Mouse (Mus musculus) heart, embryonic 13.5 days (tissue): ENCODE data around the gene Acox2. TPM values are rescaled to one million over a fixed set of nuclear protein-coding genes. Genes with fewer than 3 reads are reported as not detected.

ENCODE experiments used
- ATAC-seq: fragments of 200-750 bp; cut with Nextera tagmentation; 2 replicates; pipeline ENCODE4 v1.8.0; 2017; ENCODE audit warnings: moderate TSS enrichment; ENCODE audit not compliant: insufficient number of reproducible peaks, low FRiP score, low TSS enrichment; ENCODE audit errors: extremely low read depth
- H3K27ac ChIP-seq: fragments of 300-500 bp; sonication (generic); replicated peaks from 2 replicates; pipeline ENCODE4 v1.5.1; 2015; ENCODE audit warnings: moderate library complexity, mild to moderate bottlenecking, inconsistent platforms
- H3K27me3 ChIP-seq: fragments of 300-500 bp; sonication (generic); replicated peaks from 2 replicates; pipeline ENCODE4 v1.6.1; 2015; ENCODE audit warnings: mild to moderate bottlenecking, inconsistent platforms
- H3K36me3 ChIP-seq: fragments of 300-500 bp; sonication (generic); 2 replicates; pipeline ENCODE4 v1.6.1; 2015; ENCODE audit warnings: mild to moderate bottlenecking, inconsistent platforms
- H3K4me1 ChIP-seq: fragments of 300-500 bp; sonication (generic); 2 replicates; pipeline ENCODE4 v1.6.1; 2015; ENCODE audit warnings: inconsistent platforms
- H3K4me2 ChIP-seq: fragments of 300-500 bp; sonication (generic); 2 replicates; pipeline ENCODE4 v1.6.1; 2015; ENCODE audit warnings: inconsistent platforms, mild to moderate bottlenecking, moderate library complexity
- H3K4me3 ChIP-seq: fragments of 300-500 bp; sonication (generic); 2 replicates; pipeline ENCODE4 v1.5.1; 2015; ENCODE audit warnings: moderate library complexity, mild to moderate bottlenecking, inconsistent platforms
- H3K9ac ChIP-seq: fragments of 300-500 bp; sonication (generic); 2 replicates; pipeline ENCODE4 v1.6.1; 2015; ENCODE audit warnings: inconsistent platforms, mild to moderate bottlenecking, moderate library complexity
- H3K9me3 ChIP-seq: fragments of 300-500 bp; sonication (generic); 2 replicates; pipeline ENCODE4 v1.6.1; 2016; ENCODE audit warnings: inconsistent platforms
- WGBS: fragments of 180-500 bp; shearing (Covaris S2); methylation state at CpG from one replicate; pipeline ENCODE4 v1.1.7; 2015; ENCODE audit warnings: mixed read lengths; 5-methylcytosine and 5-hydroxymethylcytosine counted together
- polyA plus RNA-seq: library from polyadenylated mRNA; unstranded; fragments of >200 nt; fragmentation: Nextera tagmentation; extraction: Ambion mirVana; gene quantifications from 2 replicates; pipeline ENCODE4 v1.2.1, GENCODE M21; 2015

Gene Acox2
- polyA plus RNA-seq, 1 experiment from 2014 or later = 0.11 TPM

- H3K4me1 ChIP-seq = no peaks in the 10 kb centered on the region
- H3K4me3 ChIP-seq = no peak overlapping the region
- no peaks in the 10 kb centered on the region for H3K27me3 ChIP-seq
- no peak overlapping the region for H3K9ac ChIP-seq
- WGBS = 88% methylated on average over 1 of the region's 1 CpGs
- no peak overlapping the region for H3K4me2 ChIP-seq
- no peak overlapping the region for H3K27ac ChIP-seq
- H3K36me3 ChIP-seq = no peaks in the 10 kb centered on the region
- no peak for ATAC-seq
- no peaks in the 10 kb centered on the region for H3K9me3 ChIP-seq
Observed at GRCm38 (mm10) chr14:8264378-8264777, 5.2 kb upstream of the Acox2 start.

DNA sequence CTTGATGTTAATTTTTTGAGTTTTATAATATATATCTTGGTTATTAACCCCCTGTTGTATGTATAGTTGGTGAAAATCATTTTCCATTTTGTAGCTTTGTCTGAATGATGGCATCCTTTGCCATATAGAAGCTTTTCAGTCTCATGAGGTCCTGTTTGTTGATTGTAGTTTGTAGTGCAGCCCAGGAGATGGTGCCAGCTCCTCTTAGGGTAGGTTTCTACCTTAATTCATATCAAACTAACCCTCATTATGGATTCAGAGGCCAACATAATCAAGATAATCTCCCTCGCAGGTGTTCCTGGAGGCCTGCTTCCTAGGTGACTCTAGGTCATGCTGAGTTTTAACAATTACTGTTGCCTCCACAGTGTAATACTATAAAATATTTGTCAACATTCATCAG is 3.1 kb upstream of the Acox2 start:
- ATAC-seq = no peak
- WGBS = 41% methylated on average over 1 of the region's 1 CpGs
- no peak overlapping the region for H3K9ac ChIP-seq

GRCm38 (mm10) chr14:8260214-8260613 is 1.1 kb upstream of the Acox2 start:
- Histone ChIP-seq H3K4me2 (no peak overlapping the region), H3K9ac (no peak overlapping the region), H3K9me3 (no peaks in the 10 kb centered on the region), H3K4me1 (no peaks in the 10 kb centered on the region), H3K4me3 (no peak overlapping the region), H3K27me3 (0 out of 2 replicates have a peak, but pooled peaks cover 3% of the 10 kb centered on the region), H3K36me3 (no peaks in the 10 kb centered on the region), H3K27ac (no peak overlapping the region)
- whole genome bisulfite sequencing = 73% methylated on average over 5 of the region's 5 CpGs
- ATAC-seq = no peak

More for the DNA sequence above, 3.1 kb upstream of the Acox2 start:
- Histone ChIP-seq H3K4me2 (no peak overlapping the region), H3K4me3 (no peak overlapping the region), H3K36me3 (no peaks in the 10 kb centered on the region), H3K4me1 (no peaks in the 10 kb centered on the region), H3K27ac (no peak overlapping the region), H3K9me3 (no peaks in the 10 kb centered on the region), H3K27me3 (no peaks in the 10 kb centered on the region)

DNA sequence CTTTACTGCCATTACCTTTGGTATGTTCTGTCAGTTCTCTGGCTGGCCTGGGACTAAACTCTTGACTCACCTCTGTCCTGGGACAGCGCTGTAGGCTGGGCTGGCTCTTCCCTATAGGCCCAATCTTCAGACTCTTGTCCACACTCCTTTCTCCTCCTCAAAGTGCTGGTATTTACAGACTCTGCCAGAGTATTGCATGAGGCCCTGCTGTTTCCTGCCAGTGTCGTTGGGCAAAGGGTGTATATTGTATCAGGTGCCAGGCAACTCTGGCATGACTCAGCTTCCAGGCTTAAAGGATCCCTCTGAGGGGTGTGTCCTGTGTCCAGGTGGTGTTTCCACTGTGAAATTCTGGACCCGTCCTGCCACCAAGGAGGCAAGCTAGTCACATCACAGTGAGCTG is 401 bp downstream of the Acox2 start:
- Histone ChIP-seq H3K27ac (no peak overlapping the region), H3K4me2 (no peak overlapping the region), H3K9ac (no peak overlapping the region), H3K9me3 (no peaks in the 10 kb centered on the region), H3K27me3 (0 out of 2 replicates have a peak, but pooled peaks cover 3% of the 10 kb centered on the region), H3K36me3 (no peaks in the 10 kb centered on the region), H3K4me3 (no peak overlapping the region), H3K4me1 (no peaks in the 10 kb centered on the region)
- WGBS = 63% methylated on average over 3 of the region's 3 CpGs
- ATAC-seq = no peak

GRCm38 (mm10) chr14:8258335-8258627 is 872 bp downstream of the Acox2 start:
- no peak for ATAC-seq
- Histone ChIP-seq H3K9ac (no peak overlapping the region), H3K36me3 (no peaks in the 10 kb centered on the region)

DNA sequence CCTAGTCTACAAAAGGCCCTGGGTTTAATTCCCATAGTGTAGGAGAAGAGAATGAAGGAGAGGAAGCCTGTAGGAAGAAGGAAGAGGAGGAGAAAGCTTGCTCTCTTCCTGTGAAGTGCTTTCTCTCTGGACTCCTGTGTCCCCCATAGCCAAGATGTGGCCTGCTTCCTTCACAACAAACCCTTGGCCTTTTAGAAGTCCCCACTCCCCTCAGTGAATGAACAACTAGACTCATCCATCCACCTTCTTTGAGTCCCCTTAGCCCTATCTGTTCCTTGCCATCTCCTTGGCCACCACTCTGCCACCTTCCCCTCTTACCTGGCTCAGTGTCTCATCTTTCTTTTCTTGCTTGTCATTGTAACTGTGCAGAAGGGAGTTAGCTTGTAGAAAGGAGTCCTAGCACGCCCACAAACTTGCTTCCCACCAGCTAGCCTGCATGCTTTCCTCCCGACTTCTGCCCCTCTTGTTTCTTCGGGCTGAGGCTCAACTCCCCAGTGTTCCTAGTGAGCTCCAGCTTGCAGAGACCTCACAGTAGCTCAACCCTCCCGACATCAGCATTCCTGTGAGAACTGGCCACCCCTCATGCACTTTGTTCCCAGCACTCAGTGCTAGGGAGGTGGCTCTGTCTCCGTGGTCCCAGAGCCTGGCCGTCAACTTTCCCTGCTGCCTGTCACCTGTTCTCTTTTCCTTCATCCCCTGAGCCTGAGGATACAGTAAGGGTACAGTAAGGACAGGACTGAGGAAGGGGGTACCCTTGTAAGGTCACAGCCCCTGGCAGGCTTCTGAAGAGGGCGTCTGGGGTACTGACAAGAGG is 1.4 kb downstream of the Acox2 start:
- Histone ChIP-seq H3K9ac (no peak overlapping the region), H3K4me3 (no peak overlapping the region)
- WGBS = 35% methylated on average over 7 of the region's 7 CpGs

More at GRCm38 (mm10) chr14:8258335-8258627, 872 bp downstream of the Acox2 start:
- Histone ChIP-seq H3K27me3 (0 out of 2 replicates have a peak, but pooled peaks cover 6% of the 10 kb centered on the region), H3K4me2 (no peak overlapping the region), H3K27ac (no peak overlapping the region), H3K4me3 (no peak overlapping the region), H3K4me1 (no peaks in the 10 kb centered on the region), H3K9me3 (no peaks in the 10 kb centered on the region)
- 25% methylated on average over 3 of the region's 3 CpGs for WGBS

DNA sequence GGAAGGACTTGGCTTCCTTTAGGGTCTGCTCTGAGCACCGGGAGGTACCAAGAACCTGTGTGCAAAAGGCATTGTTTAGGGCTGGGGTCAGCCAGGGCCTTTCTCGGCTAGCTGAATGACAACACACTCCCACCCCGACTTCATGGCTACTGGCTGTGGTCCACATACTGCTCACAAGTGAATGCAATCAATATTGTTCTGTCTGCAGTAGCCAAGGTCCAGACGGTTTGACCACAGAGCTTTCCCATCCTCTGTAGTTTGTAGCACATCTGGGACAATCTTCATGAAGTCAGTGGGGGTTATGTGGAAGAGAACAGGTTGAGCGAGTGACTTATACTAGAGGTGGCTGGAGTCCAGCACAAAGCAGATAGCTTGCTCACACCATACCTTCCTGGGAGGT is 2.3 kb downstream of the Acox2 start:
- Histone ChIP-seq H3K9me3 (no peaks in the 10 kb centered on the region), H3K4me2 (no peak overlapping the region), H3K27me3 (0 out of 2 replicates have a peak, but pooled peaks cover 8% of the 10 kb centered on the region), H3K9ac (no peak overlapping the region), H3K4me1 (no peaks in the 10 kb centered on the region), H3K27ac (no peak overlapping the region), H3K36me3 (no peaks in the 10 kb centered on the region), H3K4me3 (no peak overlapping the region)
- ATAC-seq = no peak
- 62% methylated on average over 5 of the region's 5 CpGs for WGBS

More for the DNA sequence above, 1.4 kb downstream of the Acox2 start:
- Histone ChIP-seq H3K27me3 (0 out of 2 replicates have a peak, but pooled peaks cover 8% of the 10 kb centered on the region), H3K36me3 (no peaks in the 10 kb centered on the region), H3K9me3 (no peaks in the 10 kb centered on the region), H3K4me2 (no peak overlapping the region), H3K27ac (no peak overlapping the region), H3K4me1 (no peaks in the 10 kb centered on the region)
- ATAC-seq = no peak

- Histone ChIP-seq H3K4me1 (no peaks in the 10 kb centered on the region), H3K36me3 (no peaks in the 10 kb centered on the region), H3K9me3 (no peaks in the 10 kb centered on the region), H3K4me2 (no peak overlapping the region), H3K27me3 (0 out of 2 replicates have a peak, but pooled peaks cover 8% of the 10 kb centered on the region), H3K4me3 (no peak overlapping the region), H3K9ac (no peak overlapping the region), H3K27ac (no peak overlapping the region)
- WGBS = 58% methylated on average over 6 of the region's 6 CpGs
- ATAC-seq = no peak
Observed at GRCm38 (mm10) chr14:8256072-8256471, 3.1 kb downstream of the Acox2 start.

GRCm38 (mm10) chr14:8255076-8255729 is 4.0 kb downstream of the Acox2 start:
- H3K36me3 ChIP-seq = no peaks in the 10 kb centered on the region
- H3K27ac ChIP-seq = no peak overlapping the region
- WGBS = 53% methylated on average over 7 of the region's 7 CpGs
- H3K27me3 ChIP-seq = 0 out of 2 replicates have a peak, but pooled peaks cover 8% of the 10 kb centered on the region
- no peak for ATAC-seq
- no peak overlapping the region for H3K4me2 ChIP-seq
- no peaks in the 10 kb centered on the region for H3K9me3 ChIP-seq
- no peak overlapping the region for H3K4me3 ChIP-seq
- H3K9ac ChIP-seq = no peak overlapping the region
- no peaks in the 10 kb centered on the region for H3K4me1 ChIP-seq

GRCm38 (mm10) chr14:8251330-8251885 is 7.7 kb downstream of the Acox2 start:
- no peak overlapping the region for H3K4me3 ChIP-seq
- no peak overlapping the region for H3K4me2 ChIP-seq
- no peaks in the 10 kb centered on the region for H3K9me3 ChIP-seq
- 88% methylated on average over 8 of the region's 8 CpGs for WGBS
- no peak overlapping the region for H3K9ac ChIP-seq
- H3K27me3 ChIP-seq = 0 out of 2 replicates have a peak, but pooled peaks cover 4% of the 10 kb centered on the region
- no peaks in the 10 kb centered on the region for H3K4me1 ChIP-seq
- H3K27ac ChIP-seq = no peak overlapping the region
- H3K36me3 ChIP-seq = no peaks in the 10 kb centered on the region
- no peak for ATAC-seq

DNA sequence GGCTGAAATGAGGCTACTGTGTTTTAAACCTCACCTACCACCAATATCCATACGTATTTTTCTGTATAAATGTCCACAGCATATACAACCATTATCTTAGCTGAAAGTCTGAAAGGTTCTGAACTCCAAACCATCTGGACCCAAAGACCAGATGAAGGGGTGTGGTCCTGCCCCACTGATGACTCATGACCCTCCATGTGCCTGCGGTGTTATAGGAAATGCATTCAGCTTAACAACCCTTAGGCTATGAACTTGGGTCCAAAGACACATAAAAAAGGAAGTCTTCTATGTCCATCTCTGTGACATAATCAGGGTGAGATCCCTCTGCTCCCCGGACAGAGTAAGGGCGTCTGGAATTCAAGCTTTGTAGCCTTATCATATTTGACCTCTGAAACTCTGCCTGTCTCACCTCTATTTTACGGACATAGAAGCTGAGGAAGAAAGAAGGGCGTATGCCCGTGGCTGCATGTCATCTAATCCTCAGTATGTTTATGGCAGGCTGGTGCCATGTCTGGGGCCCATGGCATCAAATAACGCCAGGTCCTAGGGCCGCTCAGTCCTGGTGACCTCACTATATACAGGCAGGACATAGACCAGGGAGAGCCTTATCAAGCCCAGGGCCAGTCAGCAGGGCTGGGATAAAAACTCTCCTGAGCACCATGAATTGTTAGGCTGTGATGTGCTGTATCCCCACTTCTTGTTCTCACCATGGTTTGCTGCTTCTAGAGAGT is 8.8 kb downstream of the Acox2 start:
- 59% methylated on average over 9 of the region's 9 CpGs for WGBS
- H3K27me3 ChIP-seq = 0 out of 2 replicates have a peak, but pooled peaks cover 4% of the 10 kb centered on the region
- no peaks in the 10 kb centered on the region for H3K36me3 ChIP-seq
- no peak overlapping the region for H3K4me2 ChIP-seq
- ATAC-seq = no peak
- no peak overlapping the region for H3K9ac ChIP-seq
- no peak overlapping the region for H3K4me3 ChIP-seq
- H3K4me1 ChIP-seq = no peaks in the 10 kb centered on the region
- H3K9me3 ChIP-seq = no peaks in the 10 kb centered on the region
- no peak overlapping the region for H3K27ac ChIP-seq
